Mouse (Mus musculus): ENCODE results near the gene Lrrc29.

- no peak for TF ChIP-seq CTCF (IDR thresholded peaks at IDR 0.05; ENCODE audit: low read depth, low read length)
- no peak for TF ChIP-seq POLR2A (IDR thresholded peaks at IDR 0.05; ENCODE audit: insufficient read depth, low read length)
- TF ChIP-seq EP300 (IDR thresholded peaks at IDR 0.05; ENCODE audit: insufficient read depth, low read depth, low read length): no peak
Observed at GRCm38 (mm10) chr8:105306146-105306691, 19.9 kb downstream of the Lrrc29 start.

Measured in ES-Bruce4 (cell line).